Mouse (Mus musculus) limb, embryonic 12.5 days (tissue): ENCODE measurements around the gene Plaur. TPM values are rescaled to one million over a fixed set of nuclear protein-coding genes. Genes with fewer than 3 reads are reported as not detected.

Source experiments
- ATAC-seq: fragments of 200-750 bp; cut with Nextera tagmentation; 2 replicates; pipeline ENCODE4 v1.8.0; 2017; ENCODE audit warnings: low read depth, moderate TSS enrichment; ENCODE audit not compliant: insufficient number of reproducible peaks, insufficient read depth, low FRiP score, low TSS enrichment
- H3K27ac ChIP-seq: fragments of 300-500 bp; sonication (generic); 2 replicates; pipeline ENCODE4 v1.5.1; 2016; ENCODE audit warnings: mild to moderate bottlenecking, moderate library complexity
- H3K27me3 ChIP-seq: fragments of 300-500 bp; sonication (generic); 2 replicates; pipeline ENCODE4 v1.6.1; 2016; ENCODE audit warnings: mild to moderate bottlenecking, moderate library complexity
- H3K36me3 ChIP-seq: fragments of 300-500 bp; sonication (generic); 2 replicates; pipeline ENCODE4 v1.6.1; 2016; ENCODE audit warnings: mild to moderate bottlenecking, moderate library complexity
- H3K4me1 ChIP-seq: fragments of 300-500 bp; sonication (generic); replicated peaks from 2 replicates; pipeline ENCODE4 v1.6.1; 2016
- H3K4me2 ChIP-seq: fragments of 300-500 bp; sonication (generic); 2 replicates; pipeline ENCODE4 v1.6.1; 2016; ENCODE audit warnings: mild to moderate bottlenecking, moderate library complexity
- H3K4me3 ChIP-seq: fragments of 300-500 bp; sonication (generic); replicated peaks from 2 replicates; pipeline ENCODE4 v1.5.1; 2016; ENCODE audit warnings: mild to moderate bottlenecking
- H3K9ac ChIP-seq: fragments of 300-500 bp; sonication (generic); replicated peaks from 2 replicates; pipeline ENCODE4 v1.6.1; 2016; ENCODE audit warnings: mild to moderate bottlenecking, moderate library complexity
- H3K9me3 ChIP-seq: fragments of 300-500 bp; sonication (generic); 2 replicates; pipeline ENCODE4 v1.6.1; 2016; ENCODE audit warnings: mild to moderate bottlenecking, moderate library complexity
- WGBS: fragments of 180-500 bp; shearing (Covaris S2); methylation state at CpG from one replicate; pipeline ENCODE4 v1.1.7; 2016; 5-methylcytosine and 5-hydroxymethylcytosine counted together
- polyA plus RNA-seq: library from polyadenylated mRNA; unstranded; fragments of >200 nt; fragmentation: Nextera tagmentation; extraction: Ambion mirVana; gene quantifications from 2 replicates; pipeline ENCODE4 v1.2.1, GENCODE M21; 2016

The Plaur gene
- polyA plus RNA-seq, 1 experiment from 2014 or later, result 1.8 TPM

GRCm38 (mm10) chr7:24446697-24447340 is 15.5 kb upstream of the Plaur start:
- Histone ChIP-seq H3K27ac (no peak overlapping the region), H3K27me3 (no peaks in the 10 kb centered on the region; the same call in 1 of the 2 replicates), H3K4me2 (no peak overlapping the region), H3K4me3 (no peak overlapping the region), H3K9ac (no peak overlapping the region), H3K36me3 (no peaks in the 10 kb centered on the region), H3K9me3 (peaks cover 8% of the 10 kb centered on the region; the same call in 1 of the 2 replicates), H3K4me1 (no peaks in the 10 kb centered on the region)
- 76% methylated on average over 7 of the region's 7 CpGs for WGBS
- ATAC-seq, result no peak

GRCm38 (mm10) chr7:24448782-24449517 is 13.3 kb upstream of the Plaur start:
- no peaks in the 10 kb centered on the region for H3K36me3 ChIP-seq
- H3K27ac ChIP-seq, result no peak overlapping the region
- no peak overlapping the region for H3K4me3 ChIP-seq
- 60% methylated on average over 14 of the region's 14 CpGs for WGBS
- no peaks in the 10 kb centered on the region; the same call in 1 of the 2 replicates for H3K27me3 ChIP-seq
- no peaks in the 10 kb centered on the region; the same call in 1 of the 2 replicates for H3K4me1 ChIP-seq
- H3K9ac ChIP-seq, result no peak overlapping the region
- H3K9me3 ChIP-seq, result peaks cover 8% of the 10 kb centered on the region; the same call in 1 of the 2 replicates
- no peak for ATAC-seq
- H3K4me2 ChIP-seq, result no peak overlapping the region

GRCm38 (mm10) chr7:24450585-24451017 is 11.7 kb upstream of the Plaur start:
- H3K4me2 ChIP-seq, result no peak overlapping the region
- ATAC-seq, result no peak
- H3K27ac ChIP-seq, result no peak overlapping the region
- no peaks in the 10 kb centered on the region; the same call in 1 of the 2 replicates for H3K4me1 ChIP-seq
- 55% methylated on average over 9 of the region's 9 CpGs for WGBS
- no peaks in the 10 kb centered on the region for H3K36me3 ChIP-seq
- H3K27me3 ChIP-seq, result no peaks in the 10 kb centered on the region; the same call in 1 of the 2 replicates
- no peak overlapping the region for H3K9ac ChIP-seq
- H3K4me3 ChIP-seq, result no peak overlapping the region
- H3K9me3 ChIP-seq, result peaks cover 8% of the 10 kb centered on the region; the same call in 1 of the 2 replicates

GRCm38 (mm10) chr7:24451855-24452311 is 10.4 kb upstream of the Plaur start, which contains the start of gene Irgc1:
TSS of gene Irgc1 (minus strand) at chr7:24452297.
- H3K4me3 ChIP-seq, result no peak within 1 kb of the TSS
- 82% methylated on average over 9 of the region's 9 CpGs for WGBS
- no peak within 1 kb of the TSS for H3K4me2 ChIP-seq
- H3K9ac ChIP-seq, result no peak within 1 kb of the TSS
- no peak within 1 kb of the TSS for H3K27ac ChIP-seq
- no peaks in the 10 kb centered on the region; the same call in 1 of the 2 replicates for H3K4me1 ChIP-seq
- no peaks in the 10 kb centered on the region for H3K36me3 ChIP-seq
- H3K9me3 ChIP-seq, result no peaks in the 10 kb centered on the region
- no peaks in the 10 kb centered on the region; the same call in 1 of the 2 replicates for H3K27me3 ChIP-seq
- no peak for ATAC-seq

- ATAC-seq, result no peak
- Histone ChIP-seq H3K4me2 (no peak overlapping the region), H3K4me1 (no peaks in the 10 kb centered on the region; the same call in 1 of the 2 replicates), H3K27ac (no peak overlapping the region), H3K27me3 (no peaks in the 10 kb centered on the region; the same call in 1 of the 2 replicates), H3K9me3 (no peaks in the 10 kb centered on the region), H3K9ac (no peak overlapping the region), H3K4me3 (no peak overlapping the region), H3K36me3 (no peaks in the 10 kb centered on the region)
- WGBS, result 80% methylated on average over 2 of the region's 2 CpGs
Measured at GRCm38 (mm10) chr7:24454199-24454598, 8.1 kb upstream of the Plaur start.

- Histone ChIP-seq H3K9ac (no peak overlapping the region), H3K9me3 (no peaks in the 10 kb centered on the region), H3K4me2 (no peak overlapping the region), H3K4me1 (no peaks in the 10 kb centered on the region; the same call in 1 of the 2 replicates), H3K36me3 (no peaks in the 10 kb centered on the region), H3K4me3 (no peak overlapping the region), H3K27me3 (peaks cover 5% of the 10 kb centered on the region; the same call in 1 of the 2 replicates), H3K27ac (no peak overlapping the region)
- ATAC-seq, result no peak
- 74% methylated on average over 5 of the region's 5 CpGs for WGBS
Measured at GRCm38 (mm10) chr7:24455726-24456125, 6.6 kb upstream of the Plaur start.

GRCm38 (mm10) chr7:24457726-24458370 is 4.4 kb upstream of the Plaur start:
- no peaks in the 10 kb centered on the region for H3K36me3 ChIP-seq
- no peak overlapping the region for H3K27ac ChIP-seq
- no peaks in the 10 kb centered on the region for H3K9me3 ChIP-seq
- peaks cover 13% of the 10 kb centered on the region for H3K27me3 ChIP-seq
- WGBS, result 55% methylated on average over 10 of the region's 10 CpGs
- peaks cover 7% of the 10 kb centered on the region for H3K4me1 ChIP-seq
- ATAC-seq, result no peak
- H3K4me2 ChIP-seq, result no peak overlapping the region
- no peak overlapping the region for H3K9ac ChIP-seq
- no peak overlapping the region for H3K4me3 ChIP-seq

- H3K27ac ChIP-seq, result no peak overlapping the region
Measured at GRCm38 (mm10) chr7:24459440-24459839, 2.8 kb upstream of the Plaur start.

GRCm38 (mm10) chr7:24459843-24460242 is 2.4 kb upstream of the Plaur start:
- no peaks in the 10 kb centered on the region for H3K36me3 ChIP-seq
- H3K4me2 ChIP-seq, result no peak overlapping the region
- no peak overlapping the region for H3K9ac ChIP-seq
- H3K27ac ChIP-seq, result no peak overlapping the region
- no peak overlapping the region for H3K4me3 ChIP-seq
- 51% methylated on average over 3 of the region's 3 CpGs for WGBS
- H3K9me3 ChIP-seq, result no peaks in the 10 kb centered on the region
- no peak for ATAC-seq
- peaks cover 13% of the 10 kb centered on the region for H3K4me1 ChIP-seq
- peaks cover 13% of the 10 kb centered on the region for H3K27me3 ChIP-seq

More at GRCm38 (mm10) chr7:24459440-24459839, 2.8 kb upstream of the Plaur start:
- Histone ChIP-seq H3K4me3 (no peak overlapping the region), H3K4me2 (no peak overlapping the region), H3K27me3 (peaks cover 13% of the 10 kb centered on the region), H3K36me3 (no peaks in the 10 kb centered on the region), H3K9ac (no peak overlapping the region), H3K9me3 (no peaks in the 10 kb centered on the region), H3K4me1 (peaks cover 13% of the 10 kb centered on the region)
- no peak for ATAC-seq
- 89% methylated on average over 5 of the region's 5 CpGs for WGBS

GRCm38 (mm10) chr7:24461376-24462051 is 770 bp upstream of the Plaur start:
- WGBS, result 62% methylated on average over 14 of the region's 14 CpGs
- ATAC-seq, result no peak

More at GRCm38 (mm10) chr7:24461376-24462051, 770 bp upstream of the Plaur start:
- peaks cover 13% of the 10 kb centered on the region for H3K4me1 ChIP-seq
- peaks cover 13% of the 10 kb centered on the region for H3K27me3 ChIP-seq
- no peak overlapping the region for H3K4me2 ChIP-seq
- H3K9me3 ChIP-seq, result no peaks in the 10 kb centered on the region
- no peak overlapping the region for H3K4me3 ChIP-seq
- no peak overlapping the region for H3K9ac ChIP-seq
- no peak overlapping the region for H3K27ac ChIP-seq
- H3K36me3 ChIP-seq, result no peaks in the 10 kb centered on the region
